Mouse (Mus musculus) brain, adult 2 months (tissue): ENCODE data around the gene Trank1.
A peak's percentile ranks its signal among the peaks of the same experiment; 100 is the strongest.

Experiments used
- DNase-seq: peaks from one replicate; pipeline ENCODE4 v3.0.0; 2011; ENCODE audit warnings: low read depth, low spot score

The Trank1 gene

GRCm38 (mm10) chr9:111311031-111311842 is at the start of gene Trank1:
Gene Trank1 (plus strand): TSS chr9:111311739.
- DNase-seq, result peak; percentile 86

DNA sequence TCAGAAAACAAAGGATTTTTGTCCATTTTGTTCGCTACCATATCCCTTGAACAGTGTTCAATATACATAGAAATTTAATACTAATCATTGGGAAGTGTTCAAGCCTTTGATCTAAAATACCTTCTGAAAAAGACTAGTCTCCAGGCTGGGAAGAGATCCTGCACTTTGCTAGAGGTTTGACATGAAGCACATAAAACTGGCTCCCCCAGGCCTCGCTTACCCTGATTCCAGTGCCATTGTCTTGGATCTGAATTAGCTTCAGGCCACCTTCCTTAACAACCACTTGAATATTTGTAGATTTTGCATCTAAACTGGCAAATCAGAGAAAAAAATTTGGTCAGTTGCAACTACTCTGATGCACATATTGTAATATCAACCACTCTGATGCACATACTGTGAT is 43.5 kb upstream of the Trank1 start:
- no peak for DNase-seq

DNA sequence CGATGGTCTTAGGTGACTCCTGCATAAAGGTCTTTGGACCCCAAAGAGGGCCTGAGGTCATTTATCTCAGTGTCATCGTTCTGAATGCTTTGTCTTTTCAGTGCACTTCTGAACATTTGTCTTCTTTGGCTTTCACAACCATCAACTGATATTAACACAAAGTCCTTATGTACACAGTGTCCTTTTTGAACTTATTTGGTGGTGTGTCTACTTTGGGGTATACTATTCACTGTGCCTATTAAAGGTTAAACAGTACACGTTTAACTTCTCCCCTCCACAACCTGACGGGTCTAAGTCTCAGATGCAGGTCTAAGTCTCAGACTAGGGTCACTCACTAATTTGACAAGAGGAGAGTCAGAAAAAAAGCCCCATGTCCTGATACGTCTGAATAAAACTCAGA is 40.9 kb upstream of the Trank1 start:
- no peak for DNase-seq

DNA sequence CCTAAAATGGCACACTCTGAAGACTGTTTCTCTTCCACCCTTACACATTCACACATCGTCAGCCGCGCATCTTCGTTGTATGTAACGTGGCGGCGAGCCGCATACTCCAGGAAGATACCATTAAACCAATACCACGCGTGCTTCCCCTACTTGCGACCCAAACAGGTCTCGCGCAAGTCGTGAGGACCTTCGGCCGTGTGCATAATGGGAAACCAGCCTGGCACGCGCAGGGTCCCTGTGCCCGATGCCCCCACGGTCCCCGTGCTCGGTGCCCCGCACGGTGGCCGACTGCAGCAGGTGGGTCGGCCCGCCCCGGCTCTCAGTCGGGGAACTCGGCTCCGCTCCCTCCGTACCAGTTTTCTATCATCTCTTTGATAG is 40.5 kb upstream of the Trank1 start:
- DNase-seq, result peak; percentile 81

GRCm38 (mm10) chr9:111271434-111272160 is 39.9 kb upstream of the Trank1 start, which contains the start of the genes Mlh1 and Epm2aip1:
Gene Mlh1 (minus strand): TSS chr9:111271791.
Gene Epm2aip1 (plus strand): TSS chr9:111271929.
- peak; percentile 100 for DNase-seq

DNA sequence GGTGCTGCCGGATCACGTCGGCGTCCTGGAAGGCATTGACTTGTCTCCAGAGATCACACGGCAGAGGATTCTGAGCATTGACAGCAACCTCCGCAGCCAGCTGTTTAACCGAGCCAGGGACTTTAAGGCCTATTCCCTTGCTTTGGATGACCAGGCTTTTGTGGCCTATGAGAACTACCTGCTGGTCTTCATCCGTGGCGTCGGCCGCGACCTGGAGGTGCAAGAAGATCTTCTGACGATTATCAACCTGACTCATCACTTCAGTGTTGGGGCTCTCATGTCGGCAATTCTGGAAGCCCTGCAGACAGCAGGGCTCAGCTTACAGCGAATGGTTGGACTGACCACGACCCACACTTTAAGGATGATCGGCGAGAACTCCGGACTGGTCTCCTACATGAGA is 39.2 kb upstream of the Trank1 start:
- DNase-seq, result no peak

DNA sequence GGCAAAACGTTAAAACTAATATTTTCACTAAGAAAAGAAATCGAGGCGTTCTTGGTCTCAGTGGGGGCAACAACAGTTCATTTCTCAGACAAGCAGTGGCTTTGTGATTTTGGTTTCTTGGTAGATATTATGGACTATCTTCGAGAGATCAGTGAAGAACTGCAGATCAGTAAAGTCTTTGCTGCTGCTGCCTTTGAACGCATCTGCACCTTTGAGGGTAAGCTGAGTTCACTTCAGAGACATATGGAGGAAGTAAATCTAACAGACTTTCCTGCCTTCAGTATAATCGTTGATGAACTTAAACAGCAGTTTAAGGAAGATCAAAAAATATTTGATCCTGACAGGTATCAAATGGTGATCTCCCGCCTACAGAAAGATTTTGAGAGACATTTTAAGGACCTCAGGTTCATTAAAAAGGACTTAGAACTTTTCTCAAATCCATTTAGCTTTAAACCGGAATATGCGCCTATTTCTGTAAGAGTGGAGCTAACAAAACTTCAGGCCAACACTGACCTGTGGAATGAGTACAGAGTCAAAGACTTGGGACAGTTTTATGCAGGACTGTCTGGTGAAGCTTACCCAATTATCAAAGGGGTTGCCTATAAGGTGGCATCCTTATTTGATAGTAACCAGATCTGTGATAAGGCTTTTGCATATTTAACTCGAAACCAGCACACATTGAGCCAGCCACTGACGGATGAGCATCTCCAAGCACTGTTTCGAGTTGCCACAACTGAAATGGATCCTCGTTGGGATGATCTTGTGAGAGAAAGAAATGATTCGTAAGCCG is 38.3 kb upstream of the Trank1 start:
- no peak for DNase-seq

DNA sequence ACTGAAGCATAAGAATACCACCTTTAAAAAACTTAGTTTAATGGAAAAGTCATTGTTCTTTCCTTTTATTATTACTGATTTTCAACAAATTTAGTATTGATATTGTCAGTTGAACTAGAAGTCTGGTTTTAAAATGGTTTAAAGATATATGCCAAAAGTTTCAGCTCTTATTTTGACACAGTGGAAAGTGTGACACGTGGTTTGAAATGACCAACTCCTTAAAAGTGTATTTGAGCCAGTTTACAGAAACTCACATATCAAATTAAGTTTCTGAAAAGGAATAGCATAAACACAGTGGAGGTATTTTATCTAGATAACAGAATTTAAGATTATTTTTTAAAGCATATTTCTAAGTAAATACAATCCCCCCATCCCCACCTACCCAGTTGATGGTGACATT is 37.6 kb upstream of the Trank1 start:
- DNase-seq, result no peak

GRCm38 (mm10) chr9:111275156-111275555 is 36.4 kb upstream of the Trank1 start:
- DNase-seq, result no peak

GRCm38 (mm10) chr9:111285061-111285460 is 26.5 kb upstream of the Trank1 start:
- DNase-seq, result no peak

DNA sequence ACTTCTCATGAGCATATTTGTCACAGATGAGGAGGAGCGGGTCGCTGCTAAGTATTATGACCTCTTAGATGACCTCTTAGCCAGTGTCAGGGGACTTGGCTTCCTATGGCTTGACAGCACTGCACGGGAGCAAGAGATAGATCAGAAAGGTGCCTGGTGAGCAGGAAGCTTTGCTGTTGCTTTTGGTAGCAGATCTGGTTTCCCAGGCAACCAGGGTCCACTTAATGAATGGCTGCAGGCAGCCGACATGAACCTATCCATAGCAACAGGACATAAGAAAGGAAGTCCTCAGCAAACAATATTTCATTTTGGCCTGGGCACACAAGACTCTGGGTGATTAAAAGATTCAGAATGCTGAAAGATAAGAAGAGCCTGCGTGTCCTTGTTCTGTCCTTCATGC is 25.9 kb upstream of the Trank1 start:
- DNase-seq, result peak; percentile 60

DNA sequence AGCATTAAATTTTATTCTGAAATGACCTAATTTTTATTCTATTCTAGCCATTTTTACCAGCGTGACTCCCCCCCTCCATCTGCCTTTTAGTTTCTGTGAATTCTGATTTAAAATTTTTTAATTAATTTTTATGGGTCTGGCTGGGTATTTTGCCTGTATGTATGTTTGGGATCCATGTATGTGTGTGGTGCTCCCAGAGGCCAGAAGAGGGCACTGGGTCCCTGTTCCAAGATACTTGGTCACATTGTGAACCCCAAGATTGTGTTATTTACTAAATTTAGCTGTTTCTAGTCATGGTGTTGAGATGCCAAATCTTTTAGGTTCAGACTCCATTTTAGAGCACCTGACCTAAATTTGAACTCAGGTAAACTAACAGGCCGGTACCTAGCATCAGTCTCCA is 25.1 kb upstream of the Trank1 start:
- DNase-seq, result no peak

- no peak for DNase-seq
Measured at GRCm38 (mm10) chr9:111287956-111288355, 23.6 kb upstream of the Trank1 start.

GRCm38 (mm10) chr9:111289294-111289831 is 22.2 kb upstream of the Trank1 start:
- DNase-seq, result no peak

- peak; percentile 92 for DNase-seq
Measured at GRCm38 (mm10) chr9:111289832-111290339, 21.7 kb upstream of the Trank1 start.

DNA sequence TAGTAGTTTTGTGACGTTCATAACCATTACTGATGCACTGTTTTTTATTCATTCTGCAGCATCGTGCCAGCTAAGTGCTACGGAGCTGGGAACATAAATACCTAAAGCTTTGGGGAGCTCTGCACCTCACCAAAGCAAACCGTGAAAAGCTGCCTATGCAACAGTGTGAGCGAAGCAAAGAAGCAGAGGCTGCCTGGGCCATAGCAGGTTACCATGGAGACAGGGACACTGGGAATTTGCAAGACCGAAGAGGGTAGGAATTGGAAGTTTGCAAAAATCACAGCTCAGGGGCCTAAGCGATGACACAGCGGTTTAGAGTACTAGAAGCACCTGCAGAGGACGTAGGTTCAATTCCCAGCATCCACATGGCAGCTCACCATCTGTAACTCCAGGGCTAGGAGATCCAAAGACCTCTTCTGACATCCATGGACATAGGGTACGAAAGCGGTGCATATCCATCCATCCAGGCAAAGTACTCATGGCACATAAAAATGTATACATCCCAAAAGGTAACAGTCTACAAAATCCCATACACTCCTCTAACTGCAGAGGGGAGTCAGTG is 20.9 kb upstream of the Trank1 start:
- peak; percentile 79 for DNase-seq

DNA sequence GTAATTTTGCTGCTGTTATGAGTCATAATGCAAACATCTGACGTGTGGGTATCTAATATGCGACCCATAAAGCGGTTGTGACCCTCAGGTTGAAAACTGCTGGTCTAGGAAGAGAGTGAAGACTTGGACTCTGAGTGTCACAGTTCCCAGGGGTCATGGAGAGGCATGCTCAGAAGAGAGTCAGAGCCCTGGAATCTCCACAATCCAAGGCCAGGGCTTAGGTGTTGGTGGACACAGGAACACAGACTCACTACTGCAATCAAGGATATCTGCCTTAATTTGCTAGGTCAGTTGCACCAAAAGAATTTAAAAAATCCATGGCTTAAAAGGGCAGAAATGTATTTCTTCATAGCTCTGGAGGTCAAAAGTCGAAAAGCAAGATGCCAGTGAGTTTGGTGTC is 18.3 kb upstream of the Trank1 start:
- no peak for DNase-seq

- no peak for DNase-seq
Measured at GRCm38 (mm10) chr9:111294911-111295310, 16.6 kb upstream of the Trank1 start.

GRCm38 (mm10) chr9:111295323-111295722 is 16.2 kb upstream of the Trank1 start:
- no peak for DNase-seq

DNA sequence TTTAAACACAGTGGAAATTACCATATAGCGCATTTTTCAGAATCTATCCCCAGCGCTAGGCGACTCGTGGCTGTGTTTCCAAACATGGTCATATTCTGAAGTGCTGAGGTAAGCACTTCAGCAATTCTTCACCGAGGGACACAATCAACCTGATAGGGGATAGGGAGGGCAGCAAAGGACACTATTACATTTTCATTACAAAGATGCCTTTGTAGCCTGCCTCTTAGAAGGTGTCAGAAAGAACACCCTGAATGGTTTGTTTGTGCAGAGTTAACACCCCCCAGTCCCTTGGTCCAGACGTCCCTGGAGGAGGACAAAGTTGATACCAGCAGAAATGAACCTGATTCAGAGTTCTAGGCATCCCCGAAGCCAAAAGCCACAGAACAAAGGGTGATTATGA is 15.1 kb upstream of the Trank1 start:
- DNase-seq, result no peak

DNA sequence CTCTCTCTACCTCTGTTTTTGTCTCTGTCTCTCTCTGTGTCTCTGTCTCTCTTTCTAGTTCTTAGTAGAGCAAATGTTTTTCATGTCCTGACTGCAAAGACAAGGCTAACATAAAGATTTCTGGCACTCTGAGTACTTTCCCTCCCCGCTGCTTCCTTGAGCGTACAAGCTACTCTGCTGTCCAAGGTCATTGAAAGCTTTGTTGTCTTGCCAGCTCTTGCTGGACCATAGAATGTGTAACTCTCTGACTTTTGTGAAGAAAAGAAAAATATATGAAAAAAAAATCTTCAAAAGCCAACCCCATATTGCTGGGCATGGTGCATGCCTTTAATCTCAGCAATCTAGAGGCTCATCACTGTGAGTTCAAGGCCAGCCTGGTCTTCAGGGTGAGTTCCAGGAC is 12.9 kb upstream of the Trank1 start:
- DNase-seq, result no peak
